Mouse (Mus musculus) layer of hippocampus, adult 6 months (tissue): ENCODE measurements around the gene Fadd. TPM values are rescaled to one million over a fixed set of nuclear protein-coding genes. Genes with fewer than 3 reads are reported as not detected.

Experiments
- long read RNA-seq, 2 experiments: library from polyadenylated mRNA; unstranded; transcript quantifications; one replicate each; pipeline ENCODE4 v2.0.0; 2019 to 2020
- polyA plus RNA-seq: library from polyadenylated mRNA; unstranded; fragments of <200 nt; fragmentation: Nextera tagmentation; gene quantifications from 2 replicates; pipeline ENCODE4 v1.2.3, GENCODE M21; 2021

Fadd gene
- polyA plus RNA-seq = 2.0 TPM in 2 replicates
- long read RNA-seq, experiment 1, transcript Fadd-201 (2 exons, 3,903 nt) = major isoform, 5 of 5 reads
- long read RNA-seq, experiment 1, partial matches to known transcripts = 0 of 5 reads
- long read RNA-seq, experiment 1, other reads (novel, unspliced or antisense) = 0 of 5 reads
- long read RNA-seq, experiment 2, transcript Fadd-201 (2 exons, 3,903 nt) = major isoform, 15 of 16 reads
- long read RNA-seq, experiment 2, partial matches to known transcripts = 0 of 16 reads
- long read RNA-seq, experiment 2, other reads (novel, unspliced or antisense) = 1 of 16 reads

DNA sequence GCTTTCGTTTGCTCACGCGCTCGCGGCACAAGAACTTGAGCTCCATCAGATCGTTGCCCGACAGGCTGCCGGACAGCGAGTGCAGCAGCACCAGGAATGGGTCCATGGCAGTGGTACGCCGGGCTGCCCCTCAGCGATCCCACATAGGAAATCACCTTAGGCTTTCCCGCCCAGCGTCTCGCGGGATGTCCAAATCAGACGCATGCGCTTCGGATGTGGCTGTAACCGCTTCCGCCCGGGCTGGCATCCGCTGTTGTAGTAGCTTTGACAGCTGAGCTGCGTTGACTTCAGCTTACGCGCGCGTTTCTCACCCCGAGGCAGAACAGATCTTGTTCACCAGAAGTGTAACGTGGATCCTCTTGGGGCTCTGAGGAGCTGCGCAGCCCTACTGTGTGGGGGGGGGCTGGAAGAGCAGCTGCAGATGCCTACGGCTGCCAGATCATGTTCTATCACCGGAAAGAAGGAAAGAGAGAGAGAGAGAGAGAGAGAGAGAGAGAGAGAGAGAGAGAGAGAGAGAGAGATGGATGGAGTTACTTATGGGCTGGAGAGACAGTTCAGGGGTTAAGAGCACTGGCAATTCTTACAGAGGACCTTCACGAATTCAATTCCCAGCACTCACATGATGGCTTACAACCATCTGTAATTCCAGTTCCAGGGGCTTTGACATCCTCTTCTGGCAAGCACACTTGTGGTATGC lies at the start of gene Fadd:
TSS of gene Fadd (minus strand) at position 180 of the 697 bp plus-strand sequence.

DNA sequence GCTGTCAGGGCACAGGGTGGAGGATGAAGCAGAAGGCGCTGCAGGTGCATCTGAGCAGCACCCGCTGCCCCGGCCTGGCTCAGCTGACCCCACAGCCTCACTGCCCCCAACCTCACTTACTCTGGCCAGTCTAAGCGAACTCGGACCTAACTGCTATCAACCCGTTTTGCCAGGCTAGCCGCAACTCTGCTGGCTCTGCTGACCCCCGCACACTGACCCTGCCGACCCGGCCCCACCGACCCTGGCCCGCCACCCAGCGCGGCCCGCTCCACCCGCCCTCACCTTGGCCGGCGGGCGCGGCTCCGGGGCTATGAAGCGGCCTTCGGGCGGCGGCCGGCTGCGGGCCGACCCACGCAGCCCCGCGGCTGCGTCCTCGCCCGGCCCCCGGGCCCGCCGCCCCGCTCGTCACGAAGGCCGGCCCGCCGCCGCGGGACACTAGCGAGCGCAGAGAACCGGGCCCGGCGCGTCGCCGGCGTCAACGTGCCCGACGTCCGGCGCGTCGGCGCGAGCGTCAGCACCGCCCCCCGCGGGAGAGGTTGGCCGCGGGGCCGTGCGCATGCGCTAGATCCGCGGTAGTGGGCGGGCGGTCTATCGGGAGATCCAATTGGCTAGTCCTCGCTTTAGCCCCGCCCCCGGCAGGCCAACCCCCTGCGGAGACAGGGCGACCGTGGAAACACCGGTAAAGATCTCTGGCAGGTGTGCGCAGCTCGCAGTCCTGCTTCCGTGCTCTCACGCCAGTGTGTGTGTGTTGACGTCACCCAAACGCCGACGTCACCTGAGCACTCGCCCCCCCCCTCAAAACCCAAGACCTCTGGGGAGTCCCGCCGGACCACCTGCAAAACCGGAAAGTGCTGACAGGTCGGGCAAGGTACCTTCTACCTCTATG lies 28.8 kb downstream of the Fadd start, which contains the start of gene Ppfia1:
TSS of gene Ppfia1 (minus strand) at position 493 of the 886 bp plus-strand sequence.

Other genes starting within 250 kb of the Fadd start
- gene Cttn, start 111.5 kb downstream of the Fadd start, polyA plus RNA-seq = 51.0 and 51.6 TPM in 2 replicates
- 4.1 and 5.5 TPM in 2 replicates for gene Ppfia1, start 28.7 kb downstream of the Fadd start, polyA plus RNA-seq
- gene Ano1, start 169.5 kb upstream of the Fadd start, polyA plus RNA-seq = 1.5 and 1.9 TPM in 2 replicates